Mouse (Mus musculus): ENCODE data around the gene Bak1. TPM values are rescaled to one million over a fixed set of nuclear protein-coding genes. Genes with fewer than 3 reads are reported as not detected.

Bak1 gene
- polyA plus RNA-seq, 1 experiment from 2014 or later = 8.5 TPM

DNA sequence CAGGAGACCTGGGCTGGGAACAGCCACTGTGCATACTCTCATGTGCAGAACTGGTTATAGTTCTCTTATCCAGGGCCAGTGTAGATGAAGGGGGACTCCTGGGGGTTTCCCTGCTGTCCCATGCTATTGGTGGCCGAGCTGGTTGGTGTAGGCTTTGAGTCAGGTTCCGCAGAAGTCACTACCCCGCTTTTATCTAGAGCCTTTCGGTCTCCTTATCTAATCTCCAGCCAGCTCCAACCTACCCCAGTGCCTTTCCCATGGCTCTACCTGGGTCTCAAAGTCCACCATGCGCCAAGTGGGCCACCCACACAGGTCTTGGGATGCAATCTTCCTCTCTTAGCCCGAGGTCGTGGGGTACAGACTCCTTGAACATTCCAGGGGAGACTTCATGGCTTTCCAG lies 37.3 kb upstream of the Bak1 start:
- Histone ChIP-seq H3K9me3 (replicated peaks) (no peaks in the 10 kb centered on the region), H3K4me2 (no peak overlapping the region), H3K36me3 (no peaks in the 10 kb centered on the region), H3K4me3 (replicated peaks) (no peak overlapping the region), H3K27ac (peak overlapping the region; percentile 13; the same call in 1 of the 2 replicates), H3K9ac (no peak overlapping the region), H3K27me3 (no peaks in the 10 kb centered on the region), H3K4me1 (peaks cover 52% of the 10 kb centered on the region)
- no peak for ATAC-seq (replicated peaks; ENCODE audit: low FRiP score)
- 81% methylated on average over 7 of the region's 7 CpGs for WGBS

DNA sequence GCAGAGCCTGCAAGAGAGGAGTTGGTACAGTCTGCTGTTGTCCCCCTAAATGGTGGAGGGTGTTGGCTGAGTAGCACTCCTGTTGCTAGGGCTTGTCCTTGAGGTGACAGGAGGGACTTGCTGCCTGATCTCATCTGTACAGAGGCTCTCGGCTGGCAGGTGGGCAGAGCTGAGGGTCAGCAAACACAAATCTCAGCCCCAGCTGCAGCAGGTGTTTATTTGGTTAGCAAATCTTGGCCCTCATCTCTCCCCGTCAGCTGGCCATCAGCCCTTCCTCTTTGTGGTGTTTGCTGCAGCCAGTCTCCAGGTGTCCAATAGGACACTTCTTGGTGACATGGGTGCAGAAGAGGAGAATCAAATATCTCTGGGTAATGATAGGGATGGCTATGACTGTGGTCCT lies 35.4 kb upstream of the Bak1 start:
- H3K36me3 ChIP-seq = no peaks in the 10 kb centered on the region
- peak overlapping the region; percentile 66 for H3K27ac ChIP-seq
- no peaks in the 10 kb centered on the region for H3K9me3 ChIP-seq (replicated peaks)
- H3K4me3 ChIP-seq (replicated peaks) = no peak overlapping the region
- WGBS = 63% methylated on average over 2 of the region's 2 CpGs
- no peak overlapping the region for H3K9ac ChIP-seq
- H3K4me2 ChIP-seq = no peak overlapping the region
- no peak for ATAC-seq (replicated peaks; ENCODE audit: low FRiP score)
- no peaks in the 10 kb centered on the region for H3K27me3 ChIP-seq
- H3K4me1 ChIP-seq = peaks cover 56% of the 10 kb centered on the region

DNA sequence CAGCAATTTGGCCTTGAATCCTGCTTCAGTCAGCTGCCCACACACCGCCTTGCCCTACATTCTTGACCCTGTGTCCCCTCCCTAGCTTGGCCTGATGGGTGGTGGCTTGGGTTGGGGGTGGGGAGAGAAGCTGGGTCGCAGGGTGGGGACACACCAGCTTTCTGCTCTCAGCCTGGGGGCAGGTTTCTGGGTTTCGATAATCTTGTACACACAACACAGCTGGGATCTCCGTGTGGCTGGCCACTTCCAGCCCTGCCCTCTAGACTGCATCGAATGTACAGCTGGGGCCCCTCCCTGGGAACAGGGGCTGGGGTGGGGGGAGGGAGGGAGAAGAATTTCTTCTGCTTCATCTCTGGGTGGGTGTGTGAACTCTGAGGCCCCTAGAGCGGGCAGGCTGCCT lies 34.9 kb upstream of the Bak1 start:
- Histone ChIP-seq H3K9ac (no peak overlapping the region), H3K4me2 (no peak overlapping the region), H3K4me3 (replicated peaks) (no peak overlapping the region), H3K4me1 (peaks cover 59% of the 10 kb centered on the region), H3K27ac (peak overlapping the region; percentile 66), H3K27me3 (peaks cover 1% of the 10 kb centered on the region; the same call in 1 of the 2 replicates), H3K36me3 (no peaks in the 10 kb centered on the region), H3K9me3 (replicated peaks) (no peaks in the 10 kb centered on the region)
- WGBS = 30% methylated on average over 6 of the region's 6 CpGs
- 0 out of 2 replicates have a peak, but pooled peaks have one; percentile 31 for ATAC-seq (replicated peaks; ENCODE audit: low FRiP score)

DNA sequence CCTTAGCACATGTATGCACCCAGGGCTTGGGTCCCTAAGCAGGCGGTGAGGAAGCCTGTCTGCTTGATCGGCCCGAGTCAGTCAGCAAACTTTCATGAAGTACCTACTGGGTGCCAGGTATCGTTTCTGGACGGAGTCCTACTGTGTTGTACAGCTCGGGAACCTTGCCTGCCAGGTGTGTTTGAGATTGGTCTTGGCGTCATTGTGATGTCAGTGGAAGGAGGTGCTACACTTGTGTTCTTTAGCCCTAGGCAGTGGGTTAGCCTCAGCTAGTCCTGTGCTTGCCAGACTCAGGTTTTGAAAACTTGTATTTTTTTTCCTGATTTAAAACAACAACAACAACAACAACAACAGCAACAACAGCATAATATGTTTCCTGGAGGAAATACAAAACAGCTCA lies 33.9 kb upstream of the Bak1 start:
- no peak overlapping the region for H3K4me3 ChIP-seq (replicated peaks)
- no peak overlapping the region for H3K4me2 ChIP-seq
- H3K4me1 ChIP-seq = peaks cover 69% of the 10 kb centered on the region
- H3K36me3 ChIP-seq = no peaks in the 10 kb centered on the region
- no peak for ATAC-seq (replicated peaks; ENCODE audit: low FRiP score)
- 95% methylated on average over 7 of the region's 7 CpGs for WGBS
- H3K9me3 ChIP-seq (replicated peaks) = no peaks in the 10 kb centered on the region
- no peak overlapping the region for H3K9ac ChIP-seq
- no peak overlapping the region for H3K27ac ChIP-seq
- peaks cover 12% of the 10 kb centered on the region; the same call in 1 of the 2 replicates for H3K27me3 ChIP-seq

DNA sequence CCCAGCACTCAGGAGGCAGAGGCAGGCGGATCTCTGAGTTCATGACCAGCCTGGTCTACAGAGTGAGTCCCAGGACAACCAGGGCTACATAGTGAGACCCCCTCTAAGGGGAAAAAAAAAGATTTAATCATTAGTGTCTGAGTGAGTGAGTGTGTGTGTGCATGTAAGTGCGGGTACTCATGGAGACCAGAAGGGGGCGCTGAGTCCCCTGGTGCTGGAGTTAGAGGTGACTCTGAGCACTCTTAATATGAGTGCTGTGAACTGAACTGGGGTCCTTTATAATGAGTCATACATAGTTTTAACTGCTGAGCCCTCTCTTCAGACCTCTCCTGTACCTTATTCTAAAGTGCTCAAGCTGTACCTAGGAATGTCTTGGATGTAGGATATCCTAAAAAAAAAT lies 32.9 kb upstream of the Bak1 start:
- H3K36me3 ChIP-seq = no peaks in the 10 kb centered on the region
- no peak for ATAC-seq (replicated peaks; ENCODE audit: low FRiP score)
- H3K4me1 ChIP-seq = peaks cover 72% of the 10 kb centered on the region
- H3K27ac ChIP-seq = no peak overlapping the region
- no peak overlapping the region for H3K9ac ChIP-seq
- H3K9me3 ChIP-seq (replicated peaks) = no peaks in the 10 kb centered on the region
- WGBS = 97% methylated on average over 3 of the region's 3 CpGs
- H3K4me3 ChIP-seq (replicated peaks) = no peak overlapping the region
- H3K4me2 ChIP-seq = no peak overlapping the region
- peaks cover 15% of the 10 kb centered on the region; the same call in 1 of the 2 replicates for H3K27me3 ChIP-seq

DNA sequence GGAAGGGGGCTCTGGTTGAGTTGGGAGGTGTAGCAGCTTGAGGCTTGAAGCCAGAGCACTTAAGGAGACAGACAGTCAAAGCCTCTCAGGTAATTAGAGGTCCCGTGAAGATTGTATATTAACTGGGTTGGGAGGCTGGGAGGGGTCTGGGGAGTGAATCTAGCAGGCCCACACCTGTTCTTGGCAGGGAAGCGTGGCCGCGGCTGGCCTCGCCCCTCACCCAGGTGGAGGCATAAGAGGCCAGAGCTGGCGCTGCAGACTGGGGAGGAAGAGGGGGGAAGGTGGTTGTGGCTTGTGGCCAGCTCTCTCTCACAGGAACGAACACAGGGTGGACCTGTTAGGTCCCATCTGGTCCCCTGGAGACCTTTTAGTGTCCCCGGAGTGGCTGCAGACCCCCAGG lies 31.9 kb upstream of the Bak1 start:
- ATAC-seq (replicated peaks; ENCODE audit: low FRiP score) = no peak
- Histone ChIP-seq H3K9ac (no peak overlapping the region), H3K4me2 (peak overlapping the region; percentile 17; the same call in 1 of the 2 replicates), H3K4me3 (replicated peaks) (0 out of 2 replicates have a peak overlapping the region, but pooled peaks have one; percentile 1), H3K9me3 (replicated peaks) (no peaks in the 10 kb centered on the region), H3K4me1 (peaks cover 74% of the 10 kb centered on the region), H3K27me3 (peaks cover 15% of the 10 kb centered on the region; the same call in 1 of the 2 replicates), H3K27ac (peak overlapping the region; percentile 46), H3K36me3 (no peaks in the 10 kb centered on the region)
- WGBS = 70% methylated on average over 8 of the region's 8 CpGs

DNA sequence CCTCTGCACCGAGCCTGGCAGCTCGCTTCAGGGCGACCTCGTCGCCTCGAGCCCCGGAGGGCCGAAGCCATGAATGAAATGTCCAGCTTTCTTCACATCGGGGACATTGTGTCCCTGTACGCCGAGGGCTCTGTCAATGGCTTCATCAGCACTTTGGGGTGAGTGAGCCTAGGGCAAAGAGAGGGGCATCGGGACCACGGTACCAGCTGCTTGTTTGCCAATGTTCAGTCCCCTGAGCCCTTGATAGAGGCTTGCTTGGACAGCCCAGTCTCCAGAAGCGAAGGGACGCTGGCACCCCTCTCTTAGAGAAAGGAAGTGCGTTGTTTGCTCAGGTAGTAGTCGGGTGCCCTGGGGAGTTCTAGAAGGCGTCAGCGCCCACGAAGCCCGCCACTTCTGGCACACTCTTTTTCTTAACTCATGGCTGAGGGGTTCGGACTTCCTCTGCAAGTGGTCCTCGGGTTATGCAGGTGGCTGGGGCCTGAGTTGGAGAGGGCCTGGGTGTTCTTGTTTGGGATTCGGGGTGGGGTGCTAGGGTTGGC lies 28.8 kb upstream of the Bak1 start:
- WGBS = 4% methylated on average over 24 of the region's 24 CpGs
- H3K4me2 ChIP-seq = peak overlapping the region; percentile 97
- peaks cover 15% of the 10 kb centered on the region; the same call in 1 of the 2 replicates for H3K27me3 ChIP-seq
- peaks cover 54% of the 10 kb centered on the region for H3K4me1 ChIP-seq
- H3K27ac ChIP-seq = peak overlapping the region; percentile 97
- no peaks in the 10 kb centered on the region for H3K9me3 ChIP-seq (replicated peaks)
- no peaks in the 10 kb centered on the region for H3K36me3 ChIP-seq
- no peak for ATAC-seq (replicated peaks; ENCODE audit: low FRiP score)
- H3K4me3 ChIP-seq (replicated peaks) = peak overlapping the region; percentile 70
- peak overlapping the region; percentile 70 for H3K9ac ChIP-seq

DNA sequence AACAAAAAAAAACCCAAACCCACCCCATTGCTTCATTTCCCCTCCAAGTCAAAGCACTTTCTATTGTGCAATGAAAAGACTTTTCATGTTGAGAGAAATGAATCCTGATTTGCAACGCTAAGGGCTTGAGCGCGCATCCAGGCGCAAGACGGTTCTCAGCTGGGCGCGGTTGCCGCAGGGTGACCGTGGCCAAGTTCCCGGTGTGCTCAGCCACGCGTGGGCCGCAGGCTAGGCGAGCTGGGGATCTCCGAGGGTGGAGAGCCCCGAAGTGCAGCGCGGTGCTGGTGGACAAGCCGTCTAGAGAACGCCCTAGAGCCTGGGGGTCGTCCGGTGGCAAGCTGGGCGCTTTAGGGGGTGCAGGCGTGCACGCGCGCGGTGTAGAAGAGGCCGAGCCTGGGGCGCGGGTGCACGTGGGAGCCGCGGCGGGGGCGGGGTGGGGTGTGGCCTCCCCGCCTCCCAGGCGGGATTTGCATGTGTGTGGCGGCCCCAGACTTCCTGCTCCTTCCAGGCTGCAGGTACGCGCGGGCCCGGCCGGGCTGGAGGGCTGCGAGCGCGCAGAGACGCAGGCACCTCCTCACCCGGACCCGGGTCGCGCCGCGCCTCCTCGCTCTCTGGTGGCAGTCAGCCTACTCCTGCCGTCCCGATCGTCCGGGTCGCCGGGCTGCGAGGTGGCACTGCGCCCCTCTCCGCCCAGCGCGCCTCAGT lies 28.2 kb upstream of the Bak1 start, which contains the start of gene Itpr3:
Gene Itpr3 (plus strand): TSS at position 493 of the 705 bp plus-strand sequence.
- H3K4me3 ChIP-seq (replicated peaks) = peak within 1 kb of the TSS; percentile 70
- no peaks in the 10 kb centered on the region for H3K9me3 ChIP-seq (replicated peaks)
- WGBS = under 1% methylated on average over 58 of the region's 66 CpGs
- H3K27ac ChIP-seq = peak within 1 kb of the TSS; percentile 97
- no peaks in the 10 kb centered on the region for H3K36me3 ChIP-seq
- H3K9ac ChIP-seq = peak within 1 kb of the TSS; percentile 70
- H3K4me1 ChIP-seq = peaks cover 54% of the 10 kb centered on the region
- H3K4me2 ChIP-seq = peak within 1 kb of the TSS; percentile 97
- peaks cover 15% of the 10 kb centered on the region; the same call in 1 of the 2 replicates for H3K27me3 ChIP-seq
- peak; percentile 75 for ATAC-seq (replicated peaks; ENCODE audit: low FRiP score)

DNA sequence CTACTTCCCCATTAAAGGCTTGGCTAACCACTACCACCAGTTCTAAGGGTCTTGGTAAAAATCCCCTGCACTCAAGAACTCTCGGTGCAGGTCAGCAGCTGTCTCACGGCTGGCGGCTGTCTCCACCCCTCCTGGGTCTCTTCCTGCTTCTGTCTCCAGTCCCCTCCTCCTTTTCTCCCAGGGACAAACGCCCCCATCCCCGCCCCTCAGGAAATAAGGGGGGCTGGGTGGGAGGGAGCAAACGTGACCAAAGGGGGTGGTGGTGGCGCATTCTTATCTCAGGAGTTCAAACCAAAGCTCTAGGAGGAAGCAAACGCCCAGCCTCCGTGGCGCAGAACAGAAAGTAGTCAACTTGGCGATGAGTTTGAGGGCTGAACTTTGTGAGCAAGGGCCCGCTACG lies 27.4 kb upstream of the Bak1 start:
- Histone ChIP-seq H3K27me3 (peaks cover 15% of the 10 kb centered on the region; the same call in 1 of the 2 replicates), H3K4me1 (peaks cover 62% of the 10 kb centered on the region), H3K36me3 (no peaks in the 10 kb centered on the region), H3K9ac (peak overlapping the region; percentile 70), H3K9me3 (replicated peaks) (no peaks in the 10 kb centered on the region), H3K4me3 (replicated peaks) (peak overlapping the region; percentile 70), H3K4me2 (peak overlapping the region; percentile 97), H3K27ac (peak overlapping the region; percentile 97)
- peak; percentile 69 for ATAC-seq (replicated peaks; ENCODE audit: low FRiP score)
- under 1% methylated on average over 13 of the region's 13 CpGs for WGBS

DNA sequence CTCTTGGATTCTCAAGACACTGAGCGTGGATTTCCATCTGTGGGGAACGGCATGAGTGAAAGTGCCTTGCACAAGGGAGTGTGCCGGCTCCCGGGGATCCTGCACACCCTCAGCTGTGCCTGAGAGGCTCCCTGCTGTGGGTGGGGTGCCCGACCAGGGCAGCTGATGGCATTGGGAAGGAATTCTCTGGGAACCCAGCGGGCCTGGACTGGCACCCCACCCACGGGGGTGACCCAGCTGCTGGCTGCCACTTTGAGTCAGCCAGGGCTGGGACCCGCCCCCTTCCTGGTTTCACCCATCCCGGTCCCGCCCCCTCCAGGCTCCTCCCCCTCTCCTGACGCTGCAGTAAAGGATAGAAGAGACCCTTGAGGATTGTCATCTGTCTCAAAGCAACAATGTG lies 22.7 kb upstream of the Bak1 start:
- no peak for ATAC-seq (replicated peaks; ENCODE audit: low FRiP score)

DNA sequence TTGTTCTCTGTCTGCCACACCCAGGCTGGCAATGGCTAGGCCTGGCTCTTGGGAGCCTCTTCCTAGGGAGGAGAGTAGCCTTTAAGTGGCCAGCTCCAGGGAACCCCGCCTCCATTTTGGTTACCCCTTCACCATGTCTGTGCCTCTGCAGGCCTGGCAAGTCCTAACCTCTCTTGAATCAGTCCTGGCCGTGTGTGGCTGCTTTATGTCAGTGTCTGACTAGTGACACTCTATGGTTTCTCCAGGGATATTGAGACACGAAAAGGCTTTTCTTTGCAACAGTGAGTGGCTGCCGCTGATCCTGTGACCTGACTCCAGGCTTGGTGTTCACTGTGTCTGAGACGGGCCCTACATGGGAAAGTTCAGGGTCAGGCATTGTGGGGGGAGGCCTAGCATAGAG lies 22.0 kb upstream of the Bak1 start:
- no peak for ATAC-seq (replicated peaks; ENCODE audit: low FRiP score)
- Histone ChIP-seq H3K4me1 (peaks cover 31% of the 10 kb centered on the region), H3K36me3 (no peaks in the 10 kb centered on the region), H3K27ac (no peak overlapping the region), H3K4me3 (replicated peaks) (no peak overlapping the region), H3K4me2 (no peak overlapping the region), H3K27me3 (no peaks in the 10 kb centered on the region), H3K9me3 (replicated peaks) (no peaks in the 10 kb centered on the region), H3K9ac (no peak overlapping the region)
- 65% methylated on average over 5 of the region's 5 CpGs for WGBS

More for the DNA sequence above, 22.7 kb upstream of the Bak1 start:
- Histone ChIP-seq H3K36me3 (no peaks in the 10 kb centered on the region), H3K27me3 (no peaks in the 10 kb centered on the region), H3K27ac (no peak overlapping the region), H3K4me3 (replicated peaks) (no peak overlapping the region), H3K4me1 (peaks cover 37% of the 10 kb centered on the region), H3K9ac (no peak overlapping the region), H3K9me3 (replicated peaks) (no peaks in the 10 kb centered on the region), H3K4me2 (peak overlapping the region; percentile 42)
- WGBS = 33% methylated on average over 11 of the region's 11 CpGs

DNA sequence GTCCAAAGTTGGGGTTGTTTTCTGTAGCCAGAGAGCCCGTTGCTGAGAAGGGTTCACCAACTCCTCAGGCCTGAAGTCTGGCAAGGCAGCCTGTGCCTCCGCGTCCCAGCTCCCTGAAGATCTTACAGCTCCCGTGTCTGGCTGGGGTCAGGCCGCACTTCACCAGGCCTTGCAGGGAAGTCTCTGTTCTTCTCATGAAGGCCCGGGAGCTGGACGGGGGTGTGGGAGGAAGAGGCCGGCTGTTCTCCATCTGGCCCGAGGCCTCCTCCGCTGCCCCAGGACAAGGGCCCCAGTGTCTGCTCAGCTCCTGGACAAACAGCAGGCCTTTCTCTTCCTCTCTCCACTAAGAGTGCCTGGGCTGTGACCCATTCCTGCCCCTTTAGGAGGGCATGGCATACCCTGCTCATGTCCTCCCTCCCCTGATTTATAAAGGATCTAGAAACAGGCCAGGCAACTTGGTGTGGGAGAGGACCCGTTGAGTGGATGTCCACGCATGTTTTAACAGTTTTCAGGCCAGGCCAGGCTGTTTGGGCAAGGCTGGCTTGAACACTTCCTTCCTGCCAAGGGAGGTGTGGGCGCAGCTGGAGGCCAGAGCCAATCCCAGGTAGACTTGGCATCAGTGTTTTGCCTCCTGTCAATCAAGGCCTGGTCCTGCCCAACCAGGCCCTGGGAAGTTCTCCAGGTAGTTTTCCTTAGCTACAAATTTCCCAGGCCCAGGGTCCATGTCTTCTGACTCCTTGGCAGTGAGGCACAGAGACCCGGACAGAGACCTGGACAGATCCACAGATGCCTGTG lies 19.8 kb upstream of the Bak1 start:
- Histone ChIP-seq H3K4me1 (peaks cover 33% of the 10 kb centered on the region), H3K4me2 (no peak overlapping the region), H3K4me3 (replicated peaks) (no peak overlapping the region), H3K27ac (peak overlapping the region; percentile 82), H3K9ac (peak overlapping the region; percentile 22; the same call in 1 of the 2 replicates), H3K36me3 (no peaks in the 10 kb centered on the region), H3K9me3 (replicated peaks) (no peaks in the 10 kb centered on the region), H3K27me3 (no peaks in the 10 kb centered on the region)
- no peak for ATAC-seq (replicated peaks; ENCODE audit: low FRiP score)
- 32% methylated on average over 14 of the region's 14 CpGs for WGBS

Data from kidney, embryonic 15.5 days (tissue).